Mouse (Mus musculus) cerebellum, postnatal 14 days (tissue): Measurements from ENCODE around the gene Cpne1.
"Not testable (repeated sequence)": the region's sequence is repeated elsewhere in the genome, so short reads cannot be mapped to it uniquely, and the experiment has no call there.

Experiments used
- DNase-seq, 2 experiments: peaks; one replicate each; pipeline ENCODE4 v3.0.0; 2021; ENCODE audit warnings: mixed read lengths in 2 of 2

Cpne1 gene

GRCm38 (mm10) chr2:156111358-156112079 is at the start of gene Cpne1, which contains the start of gene Rbm12:
Gene Cpne1, minus strand, starts transcription at chr2:156111965.
Gene Rbm12, minus strand, starts transcription at chr2:156111978.
- peak; percentile 97 for DNase-seq

DNA sequence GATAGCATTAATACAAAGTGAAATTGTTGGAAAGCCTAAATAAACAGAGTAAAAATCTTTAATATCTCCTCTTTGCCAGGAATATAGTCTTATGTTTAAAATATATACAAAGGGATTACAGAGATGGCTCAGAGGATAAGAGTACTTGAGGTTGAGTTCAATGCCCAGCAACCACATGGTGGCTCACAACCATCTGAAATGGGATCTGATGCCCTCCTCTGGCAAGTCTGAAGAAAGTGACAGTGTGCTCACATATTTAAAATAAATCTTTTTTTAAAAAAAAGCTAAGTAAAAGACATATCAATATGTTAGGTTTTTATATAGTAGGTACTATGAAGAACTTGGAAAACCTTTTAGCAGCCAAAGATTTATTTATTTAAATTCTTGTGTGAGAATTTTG is 39.8 kb upstream of the Cpne1 start:
- DNase-seq, result no peak

DNA sequence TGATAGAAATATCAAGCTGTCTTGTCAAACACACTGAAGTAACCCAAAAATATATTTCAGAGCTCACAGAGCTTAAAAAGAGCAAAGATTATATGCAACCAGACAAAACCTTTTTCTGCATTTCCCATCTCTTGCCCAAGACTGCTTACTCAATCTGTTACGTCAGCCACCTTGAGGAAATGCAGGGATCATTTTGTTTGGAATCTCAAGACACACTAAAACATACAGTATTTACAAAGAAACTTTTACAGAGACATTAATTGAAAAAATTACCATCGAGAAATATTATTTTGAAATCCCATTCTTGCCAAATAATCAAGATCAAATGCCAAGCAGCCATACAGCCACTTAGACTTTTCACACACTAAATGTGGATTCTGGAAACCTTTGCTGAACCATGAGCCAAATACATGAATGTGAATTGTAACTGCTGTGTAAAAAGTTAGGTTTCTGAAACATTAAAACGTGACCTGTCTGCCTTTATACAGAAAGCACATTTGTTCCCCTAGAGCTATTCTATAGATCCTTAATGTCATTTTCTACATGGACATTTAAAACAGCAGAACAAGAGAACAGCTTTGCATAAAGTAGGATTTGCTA is 35.7 kb upstream of the Cpne1 start:
- DNase-seq, result no peak

DNA sequence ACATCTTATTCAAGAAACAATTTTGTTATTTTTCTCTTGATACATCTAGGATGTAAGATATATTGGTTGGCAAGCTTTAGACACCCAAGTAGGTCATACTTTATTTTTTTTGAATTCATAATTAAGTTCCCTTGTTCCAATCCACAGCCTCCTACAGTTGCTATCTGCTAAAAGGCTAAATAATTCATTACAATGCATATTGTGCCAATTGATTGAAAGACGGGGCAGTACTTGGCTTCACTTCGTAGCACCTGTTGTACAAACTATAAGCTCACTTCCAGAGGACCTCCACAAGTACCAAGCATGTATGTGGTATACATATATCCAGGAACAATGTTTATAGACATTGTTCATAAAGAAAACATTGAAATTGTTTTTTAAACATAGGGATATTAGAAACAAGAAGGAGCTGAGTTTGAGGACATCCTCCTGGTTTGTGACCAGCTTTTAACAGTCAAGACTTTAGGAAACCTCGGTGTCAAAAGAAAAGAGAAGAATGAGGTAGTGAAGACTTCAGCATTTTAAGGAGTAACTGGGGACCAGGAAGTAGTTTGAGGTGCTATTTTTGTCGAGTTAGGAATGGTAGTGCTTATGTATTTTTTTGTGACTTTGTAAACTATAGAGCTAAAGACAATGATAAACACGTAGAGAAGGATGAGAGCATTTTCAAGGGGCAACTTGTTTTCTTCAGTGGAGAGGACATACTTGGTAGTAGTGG is 34.7 kb upstream of the Cpne1 start:
- no peak for DNase-seq

GRCm38 (mm10) chr2:156145486-156146130 is 33.8 kb upstream of the Cpne1 start:
- DNase-seq, result peak in 1 of 2 experiments; percentile 11

- peak; percentile 96 to 98 for DNase-seq
Observed at GRCm38 (mm10) chr2:156143953-156144724, 32.4 kb upstream of the Cpne1 start, which contains the start of the genes Romo1 and Nfs1. Gene Romo1, plus strand, starts transcription at chr2:156144039. Gene Nfs1, minus strand, starts transcription at chr2:156144186.

DNA sequence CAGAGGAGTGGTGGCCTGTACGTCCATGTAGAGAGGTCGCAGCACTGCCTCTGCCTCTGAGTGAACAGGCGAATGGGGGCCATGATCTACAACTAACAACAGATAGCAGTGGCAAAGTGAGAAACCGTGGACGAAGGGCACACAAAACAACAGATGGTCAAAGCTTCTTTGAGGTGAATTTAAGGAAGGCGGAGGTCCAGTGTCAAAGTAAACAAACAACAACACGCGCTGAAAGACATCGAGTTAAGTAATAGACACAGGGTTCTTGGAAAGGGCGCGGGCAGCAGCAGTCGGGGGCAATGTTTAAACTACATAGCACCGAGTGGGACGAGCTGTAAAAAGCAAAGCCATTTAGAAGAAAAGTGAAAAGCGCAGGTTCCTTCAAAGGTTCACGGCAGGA is 31.6 kb upstream of the Cpne1 start:
- no peak for DNase-seq

GRCm38 (mm10) chr2:156142820-156143219 is 31.1 kb upstream of the Cpne1 start:
- peak in 1 of 2 experiments; percentile 17 for DNase-seq

DNA sequence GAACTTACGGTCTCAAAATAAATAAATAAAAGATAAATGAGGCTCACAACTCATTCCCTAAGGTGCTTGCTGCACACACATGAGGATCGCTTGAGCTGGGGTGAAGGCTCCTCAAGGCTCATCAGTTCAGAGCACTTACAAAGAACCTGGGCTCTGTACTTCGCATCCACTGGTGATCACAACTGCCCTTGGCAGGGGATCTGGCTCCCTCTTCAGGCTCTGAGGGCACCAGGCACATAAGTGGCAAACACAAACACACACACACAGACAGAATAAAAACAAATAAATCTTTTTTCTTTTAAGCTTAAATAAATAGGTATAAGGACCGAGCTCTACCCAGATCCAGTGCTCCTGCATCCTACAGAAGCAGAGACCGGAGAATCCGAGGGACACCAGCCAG is 23.9 kb upstream of the Cpne1 start:
- no peak for DNase-seq

GRCm38 (mm10) chr2:156134161-156134560 is 22.4 kb upstream of the Cpne1 start:
- DNase-seq, result no peak

DNA sequence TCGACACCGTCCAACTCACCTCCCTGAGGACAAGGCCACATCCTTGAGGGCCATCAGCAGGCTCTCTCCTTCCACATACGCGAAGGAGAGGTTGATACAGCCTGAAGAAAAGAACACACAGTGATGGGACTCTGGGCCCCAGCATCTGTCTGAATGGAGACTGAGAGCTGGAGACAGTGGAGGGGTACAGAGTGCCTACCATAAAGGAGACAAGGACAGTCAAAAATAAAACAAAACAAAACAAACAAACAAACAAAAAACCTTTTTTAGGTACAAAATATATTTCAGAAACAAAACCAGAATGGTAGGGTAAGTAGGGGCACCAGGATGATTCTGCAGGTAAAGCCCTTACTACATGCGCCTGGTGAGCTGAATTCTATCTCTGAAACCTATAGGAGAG is 15.2 kb upstream of the Cpne1 start, which contains the start of gene Gm28036:
Gene Gm28036, minus strand, starts transcription at position 101 of the 400 bp plus-strand sequence.
- no peak for DNase-seq

DNA sequence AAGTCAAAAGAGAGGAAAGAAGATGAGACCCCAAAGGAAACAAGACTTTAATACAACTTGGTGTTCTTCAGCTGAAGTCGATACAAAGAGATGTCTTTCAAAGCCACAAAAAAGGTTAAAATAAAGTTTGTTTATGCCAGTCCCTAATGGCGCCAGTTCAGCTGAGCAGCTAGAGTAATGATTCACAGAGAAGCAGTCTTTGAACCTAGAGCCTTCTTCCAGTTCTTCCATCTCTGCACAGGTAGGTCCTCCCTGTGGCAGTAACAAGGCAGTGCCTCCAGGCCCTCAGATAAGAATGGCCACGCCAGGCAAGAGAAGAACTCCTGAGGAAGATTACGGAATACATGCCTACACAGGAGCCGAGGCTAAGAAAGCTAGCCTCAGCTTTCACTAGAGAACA is 12.0 kb upstream of the Cpne1 start:
- no peak for DNase-seq

- no peak for DNase-seq
Observed at GRCm38 (mm10) chr2:156119566-156119965, 7.8 kb upstream of the Cpne1 start.

- not testable (repeated sequence) for DNase-seq
Observed at GRCm38 (mm10) chr2:156112080-156112423, 287 bp upstream of the Cpne1 start.

- DNase-seq, result peak; percentile 21 to 32
Observed at GRCm38 (mm10) chr2:156110627-156111357, 973 bp downstream of the Cpne1 start.

- DNase-seq, result no peak
Observed at GRCm38 (mm10) chr2:156091926-156092325, 19.8 kb downstream of the Cpne1 start.

DNA sequence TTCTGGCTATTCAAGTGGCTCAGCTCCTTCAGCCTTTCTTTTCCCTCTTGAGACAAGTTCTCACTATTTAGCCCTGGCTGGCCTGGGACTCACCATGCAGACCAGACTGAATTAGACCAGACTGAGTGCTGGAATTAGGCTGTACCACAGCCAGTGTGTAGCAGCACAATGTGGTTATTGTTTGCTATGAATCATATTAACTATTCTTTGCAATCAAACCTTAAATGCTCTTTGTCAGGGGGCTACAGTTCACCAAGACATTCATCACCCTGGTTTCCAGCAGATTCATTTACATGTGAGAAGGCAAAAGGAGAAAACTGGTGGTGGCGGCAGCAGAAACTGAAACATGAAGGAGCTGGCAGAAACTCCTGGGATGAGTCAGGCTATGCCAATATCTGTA is 22.0 kb downstream of the Cpne1 start:
- no peak for DNase-seq

DNA sequence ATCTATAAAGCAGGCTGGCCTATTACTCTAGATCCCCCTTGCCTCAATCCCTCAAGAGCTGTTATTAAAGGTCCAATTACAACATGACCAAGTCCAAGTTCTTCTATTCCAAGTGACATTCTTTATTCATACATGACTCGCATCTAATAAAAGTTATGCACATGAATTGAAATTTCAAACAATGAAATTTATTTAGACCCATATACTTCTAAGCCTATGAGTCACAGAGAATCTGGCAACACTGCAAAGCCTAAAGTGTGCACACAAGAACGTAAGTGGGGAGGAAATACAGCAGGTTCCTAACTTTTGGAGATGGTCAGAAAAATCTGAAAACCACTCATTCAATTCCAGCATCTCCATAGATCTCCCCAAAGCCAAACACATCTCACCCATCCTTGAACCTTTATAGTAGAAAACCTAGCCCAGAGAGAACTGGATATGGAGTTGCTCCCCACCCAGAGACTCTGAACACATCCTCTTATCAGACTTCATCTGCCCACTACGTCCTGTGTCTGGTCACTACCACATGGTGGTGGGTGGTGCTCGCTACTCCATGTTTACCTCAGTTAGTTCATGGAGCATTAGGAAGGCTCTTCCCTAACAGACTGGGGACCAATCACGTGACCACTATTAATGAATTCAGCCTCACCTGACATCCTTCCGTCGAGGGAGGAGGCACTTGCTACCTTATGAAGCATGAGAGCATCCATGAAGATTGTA is 24.2 kb downstream of the Cpne1 start:
- no peak for DNase-seq

- DNase-seq, result no peak
Observed at GRCm38 (mm10) chr2:156084541-156084940, 27.2 kb downstream of the Cpne1 start.

- no peak for DNase-seq
Observed at GRCm38 (mm10) chr2:156080391-156080790, 31.4 kb downstream of the Cpne1 start.

GRCm38 (mm10) chr2:156079674-156080073 is 32.1 kb downstream of the Cpne1 start:
- DNase-seq, result peak; percentile 40 to 43
